Mouse (Mus musculus) small intestine, adult 2 months (tissue): ENCODE measurements at regions not wholly inside any gene's neighbourhood (a gene's known extent, or its start where the extent isn't known, plus 50 kb on each side); places are given as distances from the start of the nearest gene placed in this dataset.

Experiments used
- CTCF ChIP-seq: fragments of 200-500 bp; IDR thresholded peaks from 2 replicates; pipeline ENCODE4 v1.5.1; 2012; ENCODE audit warnings: low read depth, mild to moderate bottlenecking, control low read depth, inconsistent platforms, low read length, moderate library complexity, mixed read lengths; ENCODE audit not compliant: insufficient replicate concordance, insufficient read length; ENCODE audit errors: extremely low read depth
- POLR2A ChIP-seq: fragments of 200-500 bp; IDR thresholded peaks from 2 replicates; pipeline ENCODE4 v1.6.1; 2012; ENCODE audit warnings: low read depth, mild to moderate bottlenecking, control low read depth, inconsistent platforms, low read length, moderate library complexity

- TF ChIP-seq CTCF: no peak
- TF ChIP-seq POLR2A: no peak
Observed at GRCm38 (mm10) chr17:27257345-27257744, 53.1 kb upstream of the Lemd2 start.
